Mouse (Mus musculus): ENCODE measurements at regions not wholly inside any gene's neighbourhood (a gene's known extent, or its start where the extent isn't known, plus 50 kb on each side); places are given as distances from the start of the nearest gene placed in this dataset.

GRCm38 (mm10) chr5:120322031-120322731 is 109.3 kb upstream of the Lhx5 start:
- H3K27me3 ChIP-seq: peaks cover 56% of the 10 kb centered on the region
- no peaks in the 10 kb centered on the region for H3K4me1 ChIP-seq
- H3K36me3 ChIP-seq: no peaks in the 10 kb centered on the region
- no peak overlapping the region for H3K4me3 ChIP-seq
- peak overlapping the region; percentile 33 for H3K4me2 ChIP-seq
- H3K27ac ChIP-seq: no peak overlapping the region
- no peak overlapping the region for H3K9ac ChIP-seq
- ATAC-seq (ENCODE audit: borderline replicate concordance, extremely low read depth, low FRiP score, low TSS enrichment): no peak
- H3K9me3 ChIP-seq: no peaks in the 10 kb centered on the region
- WGBS: 2% methylated on average over 30 of the region's 30 CpGs

GRCm38 (mm10) chr5:120322732-120323316 is 108.7 kb upstream of the Lhx5 start:
- Histone ChIP-seq H3K4me3 (no peak overlapping the region), H3K9me3 (no peaks in the 10 kb centered on the region), H3K27me3 (peaks cover 56% of the 10 kb centered on the region), H3K4me1 (no peaks in the 10 kb centered on the region), H3K9ac (no peak overlapping the region), H3K4me2 (peak overlapping the region; percentile 33), H3K36me3 (no peaks in the 10 kb centered on the region), H3K27ac (no peak overlapping the region)
- no peak for ATAC-seq (ENCODE audit: borderline replicate concordance, extremely low read depth, low FRiP score, low TSS enrichment)
- WGBS: 25% methylated on average over 12 of the region's 12 CpGs

- Histone ChIP-seq H3K27ac (no peak overlapping the region), H3K4me1 (no peaks in the 10 kb centered on the region), H3K36me3 (no peaks in the 10 kb centered on the region), H3K4me2 (no peak overlapping the region), H3K4me3 (no peak overlapping the region), H3K9ac (no peak overlapping the region), H3K27me3 (peaks cover 52% of the 10 kb centered on the region), H3K9me3 (no peaks in the 10 kb centered on the region)
- ATAC-seq (ENCODE audit: borderline replicate concordance, extremely low read depth, low FRiP score, low TSS enrichment): no peak
- WGBS: 79% methylated on average over 2 of the region's 2 CpGs
These were observed 107.4 kb upstream of the Lhx5 start for GRCm38 (mm10) chr5:120324111-120324510.

GRCm38 (mm10) chr5:120325386-120325910 is 106.1 kb upstream of the Lhx5 start:
- no peak overlapping the region for H3K4me3 ChIP-seq
- no peaks in the 10 kb centered on the region for H3K36me3 ChIP-seq
- H3K9ac ChIP-seq: no peak overlapping the region
- peaks cover 47% of the 10 kb centered on the region for H3K27me3 ChIP-seq
- ATAC-seq (ENCODE audit: borderline replicate concordance, extremely low read depth, low FRiP score, low TSS enrichment): no peak
- 30% methylated on average over 16 of the region's 16 CpGs for WGBS
- H3K4me1 ChIP-seq: no peaks in the 10 kb centered on the region
- no peak overlapping the region for H3K4me2 ChIP-seq
- no peak overlapping the region for H3K27ac ChIP-seq
- H3K9me3 ChIP-seq: no peaks in the 10 kb centered on the region

- H3K36me3 ChIP-seq: no peaks in the 10 kb centered on the region
- no peak overlapping the region for H3K4me3 ChIP-seq
- no peaks in the 10 kb centered on the region for H3K4me1 ChIP-seq
- peaks cover 6% of the 10 kb centered on the region; the same call in 1 of the 2 replicates for H3K27me3 ChIP-seq
- H3K27ac ChIP-seq: no peak overlapping the region
- 40% methylated on average over 14 of the region's 14 CpGs for WGBS
- ATAC-seq (ENCODE audit: borderline replicate concordance, extremely low read depth, low FRiP score, low TSS enrichment): peak; percentile 35; the same call in 1 of the 2 replicates
- no peak overlapping the region for H3K4me2 ChIP-seq
- H3K9ac ChIP-seq: no peak overlapping the region
- no peaks in the 10 kb centered on the region for H3K9me3 ChIP-seq
These were observed 99.5 kb upstream of the Lhx5 start for GRCm38 (mm10) chr5:120332030-120332429.

- H3K27ac ChIP-seq: no peak overlapping the region
- no peaks in the 10 kb centered on the region for H3K4me1 ChIP-seq
- no peak for ATAC-seq (ENCODE audit: borderline replicate concordance, extremely low read depth, low FRiP score, low TSS enrichment)
- H3K36me3 ChIP-seq: no peaks in the 10 kb centered on the region
- peaks cover 6% of the 10 kb centered on the region; the same call in 1 of the 2 replicates for H3K27me3 ChIP-seq
- no peak overlapping the region for H3K4me2 ChIP-seq
- no peak overlapping the region for H3K9ac ChIP-seq
- no peaks in the 10 kb centered on the region for H3K9me3 ChIP-seq
- no peak overlapping the region for H3K4me3 ChIP-seq
- WGBS: 71% methylated on average over 2 of the region's 2 CpGs
These were observed 92.3 kb upstream of the Lhx5 start for GRCm38 (mm10) chr5:120339162-120339561.

- H3K4me3 ChIP-seq: no peak overlapping the region
- H3K4me1 ChIP-seq: no peaks in the 10 kb centered on the region
- ATAC-seq (ENCODE audit: borderline replicate concordance, extremely low read depth, low FRiP score, low TSS enrichment): no peak
- no peaks in the 10 kb centered on the region; the same call in 1 of the 2 replicates for H3K27me3 ChIP-seq
- H3K27ac ChIP-seq: no peak overlapping the region
- no peak overlapping the region for H3K9ac ChIP-seq
- 22% methylated on average over 3 of the region's 3 CpGs for WGBS
- H3K4me2 ChIP-seq: no peak overlapping the region
- H3K9me3 ChIP-seq: no peaks in the 10 kb centered on the region
- no peaks in the 10 kb centered on the region for H3K36me3 ChIP-seq
These were observed 90.7 kb upstream of the Lhx5 start for GRCm38 (mm10) chr5:120340696-120341231.

- H3K4me1 ChIP-seq: no peaks in the 10 kb centered on the region
- peaks cover 10% of the 10 kb centered on the region; the same call in 1 of the 2 replicates for H3K27me3 ChIP-seq
- no peak overlapping the region for H3K4me2 ChIP-seq
- no peak overlapping the region for H3K4me3 ChIP-seq
- H3K36me3 ChIP-seq: no peaks in the 10 kb centered on the region
- no peaks in the 10 kb centered on the region for H3K9me3 ChIP-seq
- H3K9ac ChIP-seq: no peak overlapping the region
- ATAC-seq (ENCODE audit: borderline replicate concordance, extremely low read depth, low FRiP score, low TSS enrichment): no peak
- 80% methylated on average over 3 of the region's 3 CpGs for WGBS
- no peak overlapping the region for H3K27ac ChIP-seq
These were observed 81.0 kb upstream of the Lhx5 start for GRCm38 (mm10) chr5:120350461-120350860.

- Histone ChIP-seq H3K36me3 (no peaks in the 10 kb centered on the region), H3K9ac (no peak overlapping the region), H3K27ac (no peak overlapping the region), H3K4me3 (no peak overlapping the region), H3K27me3 (peaks cover 17% of the 10 kb centered on the region; the same call in 1 of the 2 replicates), H3K4me1 (no peaks in the 10 kb centered on the region), H3K4me2 (no peak overlapping the region), H3K9me3 (no peaks in the 10 kb centered on the region)
- ATAC-seq (ENCODE audit: borderline replicate concordance, extremely low read depth, low FRiP score, low TSS enrichment): no peak
- whole genome bisulfite sequencing: 32% methylated on average over 5 of the region's 5 CpGs
These were observed 79.7 kb upstream of the Lhx5 start for GRCm38 (mm10) chr5:120351827-120352226.

GRCm38 (mm10) chr5:120353657-120354056 is 77.8 kb upstream of the Lhx5 start:
- WGBS: 52% methylated on average over 5 of the region's 5 CpGs
- no peak overlapping the region for H3K9ac ChIP-seq
- no peaks in the 10 kb centered on the region for H3K4me1 ChIP-seq
- no peak overlapping the region for H3K4me3 ChIP-seq
- H3K36me3 ChIP-seq: no peaks in the 10 kb centered on the region
- no peak overlapping the region for H3K4me2 ChIP-seq
- no peak for ATAC-seq (ENCODE audit: borderline replicate concordance, extremely low read depth, low FRiP score, low TSS enrichment)
- no peak overlapping the region for H3K27ac ChIP-seq
- no peaks in the 10 kb centered on the region for H3K9me3 ChIP-seq
- peaks cover 33% of the 10 kb centered on the region for H3K27me3 ChIP-seq

- H3K4me3 ChIP-seq: no peak overlapping the region
- ATAC-seq (ENCODE audit: borderline replicate concordance, extremely low read depth, low FRiP score, low TSS enrichment): no peak
- no peaks in the 10 kb centered on the region for H3K9me3 ChIP-seq
- H3K4me1 ChIP-seq: no peaks in the 10 kb centered on the region
- no peak overlapping the region for H3K9ac ChIP-seq
- no peaks in the 10 kb centered on the region for H3K36me3 ChIP-seq
- peaks cover 41% of the 10 kb centered on the region for H3K27me3 ChIP-seq
- no peak overlapping the region for H3K27ac ChIP-seq
- WGBS: 76% methylated on average over 4 of the region's 4 CpGs
- no peak overlapping the region for H3K4me2 ChIP-seq
These were observed 74.5 kb upstream of the Lhx5 start for GRCm38 (mm10) chr5:120356950-120357349.

- Histone ChIP-seq H3K4me2 (no peak overlapping the region), H3K36me3 (no peaks in the 10 kb centered on the region), H3K4me3 (no peak overlapping the region), H3K27ac (no peak overlapping the region), H3K9ac (no peak overlapping the region), H3K27me3 (peaks cover 41% of the 10 kb centered on the region), H3K4me1 (no peaks in the 10 kb centered on the region), H3K9me3 (no peaks in the 10 kb centered on the region)
- ATAC-seq (ENCODE audit: borderline replicate concordance, extremely low read depth, low FRiP score, low TSS enrichment): no peak
- WGBS: 13% methylated on average over 20 of the region's 20 CpGs
These were observed 73.3 kb upstream of the Lhx5 start for GRCm38 (mm10) chr5:120358084-120358690.
